Mouse (Mus musculus) kidney, postnatal 14 days (tissue): ENCODE data around the gene Fanca.
A peak's percentile ranks its signal among the peaks of the same experiment; 100 is the strongest.
"Not testable (repeated sequence)": the region's sequence is repeated elsewhere in the genome, so short reads cannot be mapped to it uniquely, and the experiment has no call there.

Experiments
- DNase-seq: peaks from one replicate; pipeline ENCODE4 v3.0.0; 2022; ENCODE audit warnings: mixed read lengths

Fanca gene

GRCm38 (mm10) chr8:123230326-123230725 is 88.0 kb downstream of the Fanca start:
- DNase-seq, result not testable (repeated sequence)

- no peak for DNase-seq
These were observed 90.0 kb downstream of the Fanca start for GRCm38 (mm10) chr8:123228416-123228815.

GRCm38 (mm10) chr8:123224278-123225266 is 93.8 kb downstream of the Fanca start, which contains the start of gene Cdk10:
TSS of gene Cdk10 (plus strand) at chr8:123224842.
- peak; percentile 95 for DNase-seq

GRCm38 (mm10) chr8:123220917-123221316 is 97.5 kb downstream of the Fanca start:
- DNase-seq, result no peak
